Mouse (Mus musculus): ENCODE data around the gene Vps37b.

GRCm38 (mm10) chr5:124013747-124014146 is 18.3 kb downstream of the Vps37b start:
- TF ChIP-seq CTCF (IDR thresholded peaks at IDR 0.05; ENCODE audit: borderline replicate concordance, insufficient read depth, low read length) (no peak), POLR2A (IDR thresholded peaks at IDR 0.05; ENCODE audit: low read depth, low read length) (no peak)

All from embryonic fibroblast, embryonic 13.5 days (primary cell).